Mouse (Mus musculus) right cerebral cortex, postnatal 14 days (tissue): ENCODE results near the gene Pi4k2b.

Experiments used
- DNase-seq: peaks from one replicate; pipeline ENCODE4 v3.0.0; 2022

Gene Pi4k2b

DNA sequence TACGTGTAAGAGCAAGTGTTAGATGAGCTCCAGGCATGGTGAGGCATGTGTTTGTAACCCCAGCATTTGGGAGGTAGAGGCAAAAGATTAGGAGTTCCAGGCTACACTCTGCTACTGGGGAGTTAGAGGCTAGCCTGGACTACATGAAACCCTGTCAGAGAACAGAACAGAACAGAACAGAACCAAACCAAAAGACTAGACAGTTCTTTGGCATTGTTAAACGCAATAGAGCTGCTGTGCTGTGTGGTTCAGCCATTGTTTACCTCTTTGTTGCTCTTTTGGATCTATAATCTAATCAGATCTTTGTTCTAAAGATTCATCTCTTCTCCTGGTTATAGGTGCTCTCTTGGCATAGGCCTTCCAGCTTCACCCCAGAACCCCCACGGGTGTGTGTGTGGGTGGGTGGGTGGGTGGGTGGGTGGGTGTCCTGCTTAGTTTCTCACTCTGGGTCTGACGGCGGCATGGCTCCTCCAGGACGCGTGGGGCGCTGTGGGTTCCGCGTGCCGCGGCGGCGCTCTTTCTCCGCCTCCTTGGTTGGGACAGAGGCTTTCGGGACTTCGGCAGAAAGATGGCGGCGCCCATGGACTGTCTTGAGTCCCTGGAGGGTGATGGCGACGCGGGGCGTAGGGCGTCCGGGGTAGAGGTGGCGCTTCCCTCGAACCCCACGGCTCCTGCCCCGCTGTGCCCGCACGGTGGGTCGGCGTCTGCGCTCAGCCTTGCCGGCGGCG is 41.3 kb downstream of the Pi4k2b start:
- DNase-seq, result peak; percentile 90

DNA sequence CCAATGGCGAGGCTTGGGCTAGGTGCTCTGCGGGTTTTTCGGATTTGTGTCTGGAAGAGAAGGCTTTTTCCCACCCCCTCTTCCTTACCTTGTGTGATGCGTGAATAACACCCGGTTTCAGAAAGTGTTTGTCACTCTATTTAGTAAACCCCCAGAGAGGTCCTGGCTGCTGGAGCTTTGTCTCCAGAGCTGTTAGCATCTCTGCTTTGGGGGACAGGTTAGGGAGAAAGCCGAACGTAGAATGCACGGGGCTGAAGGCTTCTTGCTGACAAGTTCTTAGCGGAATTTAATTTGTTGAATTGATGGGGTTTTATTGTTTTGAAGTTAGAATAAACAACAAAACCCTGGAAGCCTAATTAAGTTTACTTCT is 41.9 kb downstream of the Pi4k2b start:
- no peak for DNase-seq

DNA sequence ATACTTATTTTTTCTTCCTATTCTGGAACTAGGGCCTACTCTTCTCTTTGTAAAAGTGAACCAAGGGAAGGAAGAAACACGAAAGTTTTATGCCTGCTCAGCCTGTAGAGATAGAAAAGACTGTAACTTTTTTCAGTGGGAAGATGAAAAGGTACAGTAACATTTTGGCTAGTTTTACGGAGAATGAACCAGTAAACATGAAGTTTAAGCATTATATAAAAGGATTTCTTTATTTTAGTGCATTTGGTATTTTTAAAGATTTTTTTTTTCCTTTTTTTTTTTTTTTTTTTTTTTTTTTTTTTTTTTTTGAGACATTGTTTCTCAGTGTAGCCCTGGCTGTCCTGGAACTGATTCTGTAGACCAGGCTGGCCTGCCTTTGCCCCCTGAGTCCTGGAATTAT is 42.6 kb downstream of the Pi4k2b start:
- DNase-seq, result no peak

DNA sequence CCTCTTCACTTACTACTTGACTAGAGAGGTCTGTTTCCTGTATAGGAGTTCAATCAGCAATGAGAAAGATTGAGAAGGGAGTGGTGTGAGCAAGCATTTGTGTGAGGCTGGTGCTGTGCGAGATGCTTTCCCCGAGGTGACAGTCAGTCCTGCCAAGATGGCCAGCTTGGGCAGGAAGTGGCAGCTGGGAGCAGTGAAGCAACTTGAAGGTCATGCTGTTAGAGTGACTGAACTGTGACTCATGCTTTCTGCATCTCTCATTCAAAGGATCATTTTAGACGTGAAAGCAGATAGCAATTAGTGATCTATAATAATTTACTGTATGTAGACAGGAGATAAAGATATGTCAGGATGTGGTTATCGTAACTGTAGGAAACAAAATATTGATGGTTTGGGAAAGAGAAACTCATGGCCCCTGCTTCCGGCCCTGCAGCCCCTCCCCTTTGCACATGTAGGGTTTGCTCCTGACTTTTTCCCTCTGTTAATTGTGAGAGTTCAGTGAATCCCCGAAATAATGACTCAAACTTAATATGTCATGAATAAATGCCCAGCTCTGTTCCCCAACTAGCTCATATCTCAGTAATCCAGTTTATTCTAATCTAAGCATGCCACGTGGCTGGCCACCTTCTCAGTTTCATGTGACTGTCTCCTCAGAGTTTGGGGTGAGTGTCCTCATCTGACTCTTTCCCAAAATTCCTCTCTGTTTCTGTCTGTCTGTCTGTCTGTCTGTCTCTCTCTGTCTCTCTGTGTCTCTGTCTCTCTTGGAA is 45.4 kb downstream of the Pi4k2b start:
- no peak for DNase-seq

DNA sequence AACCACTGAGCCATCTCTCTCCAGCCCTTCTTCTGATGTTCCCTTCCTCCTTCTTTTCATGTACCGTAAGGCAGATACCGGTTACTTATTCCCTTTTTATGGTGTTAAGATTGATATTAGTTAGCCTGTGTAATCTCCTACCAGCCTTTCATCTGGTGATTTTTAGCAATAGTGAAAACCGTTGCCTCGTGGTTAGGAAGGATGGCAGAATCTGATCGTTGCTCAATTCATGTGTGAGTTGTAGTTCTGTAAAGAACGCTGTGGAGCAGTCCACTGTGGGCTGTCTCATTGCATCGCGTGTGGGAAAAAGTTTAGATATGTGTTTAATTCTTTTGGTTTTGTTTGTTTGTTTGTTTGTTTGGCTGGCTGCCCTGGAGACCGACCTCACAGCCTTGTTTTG is 51.9 kb downstream of the Pi4k2b start:
- DNase-seq, result no peak

DNA sequence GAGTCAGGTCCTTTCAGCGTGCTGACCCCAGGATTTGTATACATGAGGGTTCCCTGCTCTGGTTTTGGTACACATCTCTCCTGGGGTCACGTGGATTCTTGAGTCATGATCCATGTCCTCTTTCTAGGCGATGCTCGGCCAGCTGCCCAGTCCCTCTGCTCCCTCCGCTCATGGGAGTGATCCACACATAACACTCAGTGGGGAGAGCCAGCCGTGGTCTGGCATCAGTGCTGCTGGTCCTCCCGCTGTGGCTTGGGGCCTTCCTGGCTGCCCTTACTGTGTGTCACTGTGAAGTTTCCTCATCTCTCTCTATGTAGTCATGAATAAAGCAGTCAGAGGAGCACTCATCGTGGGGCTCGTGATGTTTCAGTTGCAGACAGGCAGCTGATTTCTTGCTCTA is 52.7 kb downstream of the Pi4k2b start:
- no peak for DNase-seq

DNA sequence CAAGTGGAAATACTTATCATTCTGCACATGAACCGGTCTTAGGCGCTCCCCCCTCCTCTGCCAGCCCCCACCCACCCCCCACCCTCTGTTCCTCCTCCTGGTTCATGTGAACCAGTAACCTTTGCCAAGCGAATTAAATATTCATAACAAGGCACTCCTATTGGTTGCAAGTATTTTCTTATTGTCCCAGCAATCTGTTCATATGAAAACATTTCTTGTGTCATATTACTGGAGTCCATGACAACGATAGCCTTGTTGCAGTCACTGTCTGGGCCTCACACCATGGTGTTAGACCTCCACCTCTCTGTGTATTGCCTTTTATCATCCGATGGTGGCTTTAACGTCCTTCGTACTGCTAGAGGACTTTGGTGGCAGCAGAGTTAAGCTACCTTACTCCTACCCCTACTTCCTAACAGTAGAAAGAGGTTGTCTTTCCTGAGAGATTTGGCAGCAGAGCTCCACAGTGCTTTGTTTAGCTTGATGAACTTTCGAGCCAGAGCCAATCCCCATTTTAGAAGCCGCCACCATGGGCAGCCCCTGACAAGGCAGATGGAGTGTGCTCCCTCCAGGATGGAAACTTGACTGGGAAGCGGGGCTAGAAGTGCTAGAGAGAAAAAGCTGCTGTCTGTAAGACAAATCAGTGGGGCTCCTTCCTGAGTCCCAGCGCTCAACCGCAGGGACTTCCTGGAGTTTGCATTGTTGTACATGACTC is 58.1 kb downstream of the Pi4k2b start:
- DNase-seq, result no peak

DNA sequence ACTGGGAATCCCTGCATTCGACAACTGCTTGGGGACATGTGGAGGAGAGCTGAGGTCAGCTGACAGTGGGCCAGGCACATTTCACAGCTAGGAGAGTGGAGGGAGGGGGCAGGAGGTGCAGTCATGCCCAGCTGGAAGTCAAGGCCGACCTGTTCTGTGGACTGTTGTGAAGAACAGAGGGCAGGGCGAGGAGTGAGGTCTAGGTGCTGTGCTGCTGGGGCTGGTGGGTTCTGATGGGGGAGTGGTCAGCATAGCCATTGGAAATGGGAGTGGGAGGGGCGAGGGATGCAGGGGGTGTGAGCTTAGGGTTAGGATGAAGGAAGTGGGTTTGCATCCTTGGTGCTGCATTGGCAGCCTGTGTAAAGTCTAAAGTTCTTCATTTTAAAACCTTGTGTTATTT is 64.4 kb downstream of the Pi4k2b start:
- no peak for DNase-seq

DNA sequence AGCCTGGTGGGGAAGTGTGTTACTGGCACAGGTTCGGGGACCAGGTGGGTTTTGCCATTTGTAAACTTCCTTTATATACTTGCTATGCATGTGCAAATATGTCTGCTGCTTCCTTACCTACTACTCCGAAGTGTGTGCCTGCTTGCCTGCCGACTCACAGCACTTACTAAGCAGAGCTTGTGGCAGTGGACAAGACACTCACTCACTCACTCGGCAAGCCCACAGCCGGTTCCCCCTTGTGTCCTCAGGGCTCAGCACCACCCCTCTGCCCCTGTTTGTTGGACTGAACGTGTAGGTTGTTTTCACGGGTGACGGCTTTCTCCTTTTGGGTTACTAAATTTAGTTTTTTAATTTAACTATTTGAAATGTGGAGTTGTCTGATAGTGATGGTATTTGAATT is 65.0 kb downstream of the Pi4k2b start:
- DNase-seq, result no peak

DNA sequence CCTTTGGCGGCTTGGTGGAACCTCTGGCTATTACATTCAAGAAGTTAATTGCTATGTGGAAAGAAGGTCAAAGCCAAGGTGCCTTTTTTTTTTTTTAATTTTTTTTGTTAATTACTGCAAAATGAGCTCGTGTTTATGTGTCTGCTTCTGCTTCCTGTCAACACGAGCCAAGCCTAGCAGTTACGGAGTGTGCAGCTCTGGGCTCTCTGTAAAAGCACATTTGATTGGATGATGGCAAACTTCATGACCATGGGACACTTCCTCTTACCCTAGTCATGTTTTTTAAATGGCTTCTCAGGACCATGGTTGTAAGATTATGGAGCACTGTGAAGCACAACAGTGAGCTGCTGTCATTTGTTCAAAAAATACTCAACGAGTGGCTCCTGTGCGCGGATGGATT is 65.7 kb downstream of the Pi4k2b start:
- no peak for DNase-seq

DNA sequence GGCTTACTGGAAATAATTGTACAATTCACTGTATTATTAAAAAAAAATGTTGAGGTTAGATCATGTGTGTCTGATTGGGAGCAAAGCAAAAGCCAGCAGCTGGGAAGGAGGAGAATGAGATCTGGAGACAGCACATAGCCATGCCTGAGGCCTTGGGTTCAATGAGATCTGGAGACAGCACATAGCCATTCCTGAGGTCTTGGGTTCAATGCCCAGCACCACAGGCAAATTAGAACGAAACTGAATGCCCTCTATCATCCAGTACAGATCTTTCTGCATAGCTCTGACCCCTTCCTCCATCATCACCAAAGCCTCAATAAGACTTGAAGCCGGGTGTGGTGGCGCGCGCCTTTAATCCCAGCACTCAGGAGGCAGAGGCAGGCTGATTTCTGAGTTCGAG is 69.1 kb downstream of the Pi4k2b start:
- DNase-seq, result no peak

DNA sequence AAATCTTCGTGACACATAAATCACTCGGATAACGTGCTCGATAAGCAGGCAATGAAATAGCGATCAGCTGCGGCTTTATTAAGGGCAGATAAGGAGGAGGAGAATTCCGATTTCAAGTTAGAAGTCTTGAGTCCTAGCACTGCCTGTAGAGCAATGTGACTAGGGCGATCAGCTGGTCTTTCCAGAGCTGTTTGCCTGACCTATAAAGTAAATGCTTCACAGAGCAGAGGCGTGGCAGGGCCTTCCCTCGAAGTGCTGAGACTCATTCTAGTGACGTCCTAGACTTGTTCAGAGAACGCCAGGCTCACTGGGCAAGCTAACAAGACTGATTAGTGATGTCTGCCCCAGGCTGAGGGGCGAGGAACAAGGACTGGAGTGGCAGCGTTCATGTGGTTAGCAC is 69.7 kb downstream of the Pi4k2b start:
- no peak for DNase-seq

DNA sequence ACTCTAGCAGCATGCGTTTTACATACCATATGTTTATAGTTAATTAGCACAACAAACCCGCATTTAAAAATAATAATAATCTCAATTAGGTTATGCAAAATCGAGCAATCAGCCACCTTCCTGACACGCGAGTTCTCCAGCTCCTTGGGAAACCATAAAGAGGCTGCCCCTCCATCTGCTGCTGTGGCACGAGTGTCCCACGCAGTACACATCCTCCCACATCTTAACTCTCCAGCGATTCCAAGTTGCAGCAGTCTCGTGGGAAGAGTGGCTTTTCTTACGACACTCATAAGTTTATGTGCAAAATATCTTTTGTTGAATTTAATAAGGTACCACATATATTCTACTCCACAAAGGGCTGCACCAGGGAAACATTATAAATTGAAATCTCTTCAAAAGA is 71.1 kb downstream of the Pi4k2b start:
- no peak for DNase-seq

DNA sequence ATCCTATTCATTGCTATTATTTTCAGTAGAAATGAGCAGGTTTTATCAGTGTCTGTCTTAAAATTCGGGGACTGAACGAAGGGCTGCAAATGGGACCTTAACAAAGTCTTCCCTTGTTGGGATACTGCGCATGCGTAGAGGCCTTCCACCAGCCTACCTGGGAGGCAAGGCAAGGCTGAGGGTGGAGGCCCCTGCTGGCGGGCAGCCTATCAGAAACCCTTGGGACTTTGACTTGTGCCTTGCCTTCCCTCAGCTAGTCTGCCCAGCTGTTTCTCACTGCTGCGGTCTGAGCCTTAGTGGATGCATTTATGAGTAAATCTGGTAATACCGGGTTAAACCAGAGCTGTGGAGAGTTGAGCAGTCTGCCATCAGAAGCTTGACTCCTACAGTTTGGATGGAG is 71.9 kb downstream of the Pi4k2b start:
- DNase-seq, result no peak

DNA sequence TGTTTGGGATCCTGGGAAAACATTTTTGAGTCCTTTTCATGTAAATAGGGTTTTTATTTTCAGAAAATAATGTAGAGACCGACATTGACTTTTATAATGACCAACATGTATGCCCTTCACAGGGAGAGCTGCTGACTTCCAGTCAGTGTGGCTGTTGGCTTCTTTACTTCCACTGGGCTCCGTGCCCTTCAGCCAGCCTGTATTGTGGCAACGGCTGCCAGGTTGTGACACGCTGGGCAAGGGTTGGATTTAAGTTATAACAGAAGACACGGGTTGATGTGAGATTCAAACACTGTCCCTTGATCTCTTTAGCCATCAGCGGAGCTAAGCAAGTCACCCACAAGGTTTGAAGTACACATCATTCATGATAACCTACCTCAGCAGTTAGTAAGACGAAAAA is 77.3 kb downstream of the Pi4k2b start:
- no peak for DNase-seq
